Mouse (Mus musculus) liver, adult 2 months (tissue): ENCODE measurements around the gene Ust. TPM values are rescaled to one million over a fixed set of nuclear protein-coding genes. Genes with fewer than 3 reads are reported as not detected.
A peak's percentile ranks its signal among the peaks of the same experiment; 100 is the strongest.

ENCODE experiments used
- DNase-seq: peaks from one replicate; pipeline ENCODE4 v3.0.0-alpha.2; 2011; ENCODE audit warnings: low read depth, low spot score; ENCODE audit errors: extremely low read depth
- H3K27ac ChIP-seq: fragments of 200-500 bp; replicated peaks from 2 replicates; pipeline ENCODE4 v1.5.1; 2012; ENCODE audit warnings: low read depth, mild to moderate bottlenecking, control low read depth, inconsistent platforms, low read length; ENCODE audit not compliant: insufficient read depth
- H3K27me3 ChIP-seq: fragments of 200-500 bp; 2 replicates; pipeline ENCODE4 v1.6.1; 2012; ENCODE audit warnings: mild to moderate bottlenecking, moderate library complexity, low read length, inconsistent platforms; ENCODE audit not compliant: control insufficient read depth, insufficient read depth
- H3K36me3 ChIP-seq: fragments of 200-500 bp; 2 replicates; pipeline ENCODE4 v1.6.1; 2012; ENCODE audit warnings: low read length, inconsistent platforms; ENCODE audit not compliant: control insufficient read depth, insufficient read depth
- H3K4me1 ChIP-seq: fragments of 200-500 bp; 2 replicates; pipeline ENCODE4 v1.6.1; 2011; ENCODE audit warnings: low read length; ENCODE audit not compliant: control insufficient read depth, insufficient read depth
- H3K4me3 ChIP-seq: fragments of 200-500 bp; 2 replicates; pipeline ENCODE4 v1.5.1; 2011; ENCODE audit warnings: low read depth, mild to moderate bottlenecking, control low read depth, low read length, moderate library complexity; ENCODE audit not compliant: insufficient read depth
- H3K79me2 ChIP-seq: fragments of 200-500 bp; 2 replicates; pipeline ENCODE4 v1.6.1; 2012; ENCODE audit warnings: inconsistent platforms, mild to moderate bottlenecking, low read length, moderate library complexity; ENCODE audit not compliant: control insufficient read depth, insufficient read depth
- H3K9ac ChIP-seq: fragments of 200-500 bp; 2 replicates; pipeline ENCODE4 v1.6.1; 2012; ENCODE audit warnings: low read depth, mild to moderate bottlenecking, control low read depth, inconsistent platforms, low read length
- CTCF ChIP-seq: fragments of 200-500 bp; IDR thresholded peaks from 2 replicates; pipeline ENCODE4 v1.5.1; 2011; ENCODE audit warnings: low read depth, low read length, control low read depth
- POLR2A ChIP-seq: fragments of 200-500 bp; IDR thresholded peaks from 2 replicates; pipeline ENCODE4 v1.6.1; 2011; ENCODE audit warnings: low read length, control low read depth; ENCODE audit not compliant: insufficient read depth; ENCODE audit errors: extremely low read depth
- WGBS: fragments of 180-500 bp; shearing (Covaris S2); methylation state at CpG from one replicate; pipeline ENCODE4 v1.1.7; 2018; 5-methylcytosine and 5-hydroxymethylcytosine counted together
- polyA plus RNA-seq: library from polyadenylated mRNA; depleted of rRNA; stranded (reverse); fragments of >200 nt; gene quantifications from 2 replicates; pipeline ENCODE4 v1.2.3, GENCODE M21; 2012
- total RNA-seq: library from RNA; depleted of rRNA; stranded (reverse); fragments of >200 nt; gene quantifications from 2 replicates; pipeline ENCODE4 v1.2.3, GENCODE M21; 2014

The Ust gene
- total and polyA plus RNA-seq, 2 experiments, result 0.27 to 0.46 TPM

DNA sequence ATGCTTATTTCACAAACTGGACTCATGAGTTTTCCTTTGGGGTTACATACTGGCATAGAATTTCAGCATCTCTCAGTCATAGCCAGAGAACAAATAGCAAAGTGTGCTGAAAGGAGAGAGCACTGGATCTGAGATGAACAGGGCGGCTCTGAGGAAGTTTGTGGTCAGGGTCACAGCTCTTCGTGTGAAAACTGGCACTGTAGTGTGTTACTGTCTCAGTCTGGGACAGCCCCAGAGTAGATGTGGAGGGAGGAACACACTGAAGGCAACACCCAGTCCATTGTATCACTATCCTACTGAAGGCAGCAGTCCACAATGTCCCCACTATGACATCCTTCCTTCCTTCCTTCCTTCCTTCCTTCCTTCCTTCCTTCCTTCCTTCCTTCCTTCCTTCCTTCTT is 321.0 kb downstream of the Ust start:
- WGBS, result 64% methylated on average over 2 of the region's 2 CpGs

DNA sequence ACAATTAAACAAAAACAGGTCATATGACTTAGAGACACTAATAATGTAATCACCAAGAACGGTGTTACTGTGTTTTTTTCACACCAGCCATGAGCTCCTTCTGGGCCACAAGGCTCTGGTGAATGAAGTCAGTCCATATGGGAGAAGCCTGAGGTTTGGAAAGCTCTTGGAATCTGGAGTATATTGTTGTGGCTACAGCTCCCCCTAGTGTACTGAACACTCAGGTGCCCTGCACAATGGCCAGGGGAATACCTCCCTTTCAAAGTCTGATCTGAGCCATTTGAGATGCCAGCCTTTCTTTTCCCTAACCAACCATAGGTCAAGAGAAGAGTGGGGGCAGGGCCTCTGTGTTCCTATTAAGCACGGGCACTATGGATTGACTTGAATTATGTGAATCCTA is 322.3 kb downstream of the Ust start:
- H3K27me3 ChIP-seq, result no peaks in the 10 kb centered on the region
- WGBS, result 3% methylated on average over 2 of the region's 2 CpGs
- H3K4me3 ChIP-seq, result no peak overlapping the region
- H3K36me3 ChIP-seq, result no peaks in the 10 kb centered on the region
- H3K4me1 ChIP-seq, result peaks cover 3% of the 10 kb centered on the region; the same call in 1 of the 2 replicates
- TF ChIP-seq CTCF (peak; percentile 79), POLR2A (no peak)
- H3K27ac ChIP-seq, result no peak overlapping the region
- no peaks in the 10 kb centered on the region for H3K79me2 ChIP-seq
- no peak overlapping the region for H3K9ac ChIP-seq
- DNase-seq, result peak; percentile 80

More for the DNA sequence above, 321.0 kb downstream of the Ust start:
- TF ChIP-seq CTCF (no peak), POLR2A (no peak)
- Histone ChIP-seq H3K27me3 (no peaks in the 10 kb centered on the region), H3K9ac (no peak overlapping the region), H3K27ac (no peak overlapping the region), H3K4me3 (no peak overlapping the region), H3K36me3 (no peaks in the 10 kb centered on the region), H3K4me1 (peaks cover 3% of the 10 kb centered on the region; the same call in 1 of the 2 replicates), H3K79me2 (no peaks in the 10 kb centered on the region)
- no peak for DNase-seq

DNA sequence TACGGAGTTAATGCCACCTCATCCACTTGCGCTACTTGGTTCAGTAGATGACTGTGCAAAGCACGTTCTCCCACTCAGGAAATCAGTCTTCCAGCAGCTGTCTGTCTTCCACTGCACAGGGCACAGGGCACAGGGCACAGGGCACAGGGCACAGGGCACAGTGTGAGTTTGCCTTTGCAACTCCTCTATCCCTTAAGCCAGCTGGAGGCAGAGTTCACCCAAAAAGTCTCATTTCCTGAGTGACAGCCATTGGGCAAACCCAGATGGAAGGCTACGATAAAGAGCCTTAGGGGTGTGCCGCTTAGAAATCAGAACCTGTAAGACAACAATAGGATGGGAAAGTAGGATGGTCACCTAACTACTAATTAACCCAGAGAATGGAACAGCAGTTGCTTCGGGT is 322.9 kb downstream of the Ust start:
- peak; percentile 87 for DNase-seq
- Histone ChIP-seq H3K36me3 (no peaks in the 10 kb centered on the region), H3K27me3 (no peaks in the 10 kb centered on the region), H3K27ac (0 out of 2 replicates have a peak overlapping the region, but pooled peaks have one; percentile 4), H3K4me1 (peaks cover 3% of the 10 kb centered on the region; the same call in 1 of the 2 replicates), H3K79me2 (no peaks in the 10 kb centered on the region), H3K4me3 (no peak overlapping the region), H3K9ac (no peak overlapping the region)
- no peak for TF ChIP-seq POLR2A
- 19% methylated on average over 6 of the region's 6 CpGs for WGBS

- H3K79me2 ChIP-seq, result no peaks in the 10 kb centered on the region
- no peak for TF ChIP-seq POLR2A
- no peak for TF ChIP-seq CTCF
- no peak for DNase-seq
- no peaks in the 10 kb centered on the region for H3K27me3 ChIP-seq
- H3K9ac ChIP-seq, result no peak overlapping the region
- no peak overlapping the region for H3K4me3 ChIP-seq
- no peaks in the 10 kb centered on the region for H3K4me1 ChIP-seq
- H3K27ac ChIP-seq, result no peak overlapping the region
- WGBS, result 83% methylated on average over 5 of the region's 5 CpGs
- no peaks in the 10 kb centered on the region for H3K36me3 ChIP-seq
Observed at GRCm38 (mm10) chr10:8189331-8189981, 329.2 kb downstream of the Ust start.

GRCm38 (mm10) chr10:8185586-8185985 is 333.0 kb downstream of the Ust start:
- H3K79me2 ChIP-seq, result no peaks in the 10 kb centered on the region
- H3K36me3 ChIP-seq, result no peaks in the 10 kb centered on the region
- no peak overlapping the region for H3K4me3 ChIP-seq
- no peak overlapping the region for H3K27ac ChIP-seq
- H3K27me3 ChIP-seq, result no peaks in the 10 kb centered on the region
- no peaks in the 10 kb centered on the region for H3K4me1 ChIP-seq
- WGBS, result 77% methylated on average over 4 of the region's 4 CpGs
- DNase-seq, result peak; percentile 61
- H3K9ac ChIP-seq, result no peak overlapping the region
- no peak for TF ChIP-seq CTCF
- TF ChIP-seq POLR2A, result no peak

DNA sequence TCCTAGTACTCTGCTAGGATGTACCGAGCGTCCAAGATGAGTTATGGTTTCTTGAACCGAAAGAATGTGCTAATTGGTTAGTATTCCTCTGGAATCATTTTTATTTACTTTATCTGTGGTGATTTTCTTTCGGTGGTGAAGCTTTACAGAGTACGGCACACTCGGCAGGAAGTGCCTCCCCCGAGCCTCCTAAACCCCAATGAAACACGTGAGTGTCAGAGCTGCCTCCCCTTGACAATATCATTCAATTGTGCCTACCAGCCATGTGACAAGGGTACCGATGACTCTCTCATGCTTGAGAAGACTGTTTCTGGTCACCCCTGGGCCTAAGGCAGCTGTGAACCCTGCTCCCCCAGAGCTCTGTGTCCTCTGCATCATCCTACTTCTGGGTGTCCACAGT is 333.9 kb downstream of the Ust start:
- no peak for TF ChIP-seq CTCF
- TF ChIP-seq POLR2A, result no peak
- Histone ChIP-seq H3K4me3 (no peak overlapping the region), H3K36me3 (no peaks in the 10 kb centered on the region), H3K9ac (no peak overlapping the region), H3K4me1 (no peaks in the 10 kb centered on the region), H3K27ac (no peak overlapping the region), H3K27me3 (no peaks in the 10 kb centered on the region), H3K79me2 (no peaks in the 10 kb centered on the region)
- WGBS, result 91% methylated on average over 9 of the region's 9 CpGs
- no peak for DNase-seq
